Mouse (Mus musculus) small intestine, adult 2 months (tissue): Measurements from ENCODE around the gene Nfia.

Experiments
- CTCF ChIP-seq: fragments of 200-500 bp; IDR thresholded peaks from 2 replicates; pipeline ENCODE4 v1.5.1; 2012; ENCODE audit warnings: low read depth, mild to moderate bottlenecking, control low read depth, inconsistent platforms, low read length, moderate library complexity, mixed read lengths; ENCODE audit not compliant: insufficient replicate concordance, insufficient read length; ENCODE audit errors: extremely low read depth
- POLR2A ChIP-seq: fragments of 200-500 bp; IDR thresholded peaks from 2 replicates; pipeline ENCODE4 v1.6.1; 2012; ENCODE audit warnings: low read depth, mild to moderate bottlenecking, control low read depth, inconsistent platforms, low read length, moderate library complexity

DNA sequence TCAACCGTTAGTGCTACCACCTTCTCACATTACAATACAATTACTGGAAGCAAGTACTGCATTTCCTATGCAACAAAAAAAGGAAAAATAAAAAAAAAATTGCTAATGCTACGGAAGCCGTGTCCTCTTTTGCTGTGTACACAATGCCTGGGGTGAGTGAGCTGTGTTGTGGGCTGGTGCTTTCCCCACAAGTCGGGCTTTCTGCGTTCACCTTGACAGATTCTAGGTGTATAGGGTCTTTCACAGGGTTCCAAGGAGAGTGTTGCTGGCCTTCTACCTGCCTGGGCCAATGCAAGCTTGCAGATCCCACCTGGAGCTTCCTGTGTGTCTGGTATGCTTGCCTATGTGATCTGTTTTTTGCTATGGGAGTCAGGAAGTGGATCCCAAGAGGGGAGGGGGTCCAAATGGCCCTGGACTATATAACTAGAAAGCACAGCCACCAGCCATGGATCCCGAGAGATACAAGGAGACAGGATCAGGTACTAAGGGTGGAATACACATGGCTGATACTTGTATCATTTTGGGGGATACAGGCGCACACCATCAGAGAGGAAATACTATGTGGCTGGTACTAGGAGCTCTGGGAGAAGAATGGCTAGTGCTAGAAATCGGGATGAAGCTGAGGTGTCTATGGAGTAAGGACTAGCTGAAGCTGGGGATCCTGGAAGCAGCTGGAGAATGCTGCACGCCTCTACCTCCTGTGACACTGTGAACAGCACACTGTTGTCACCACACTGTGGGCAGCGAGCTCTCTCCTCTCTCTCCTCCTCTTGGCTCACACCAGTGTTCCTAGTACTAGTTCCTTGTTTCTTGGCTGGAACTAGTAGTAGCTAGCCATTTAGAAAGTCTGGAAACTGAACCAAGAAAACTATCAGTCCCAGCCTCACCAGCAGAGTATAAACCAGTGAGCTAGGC is 346.5 kb downstream of the Nfia start:
- TF ChIP-seq CTCF (no peak), POLR2A (no peak)
